Mouse (Mus musculus) right cerebral cortex, postnatal 25 days (tissue): ENCODE data around the gene Ttyh1.
A peak's percentile ranks its signal among the peaks of the same experiment; 100 is the strongest.

Experiments
- DNase-seq: peaks from one replicate; pipeline ENCODE4 v3.0.0; 2022

The Ttyh1 gene

GRCm38 (mm10) chr7:4119344-4119902, at the start of gene Ttyh1:
Ttyh1 (plus strand) TSS chr7:4119408.
- DNase-seq = peak; percentile 81

- no peak for DNase-seq
These were observed 48.1 kb upstream of the Ttyh1 start for GRCm38 (mm10) chr7:4071066-4071465.

GRCm38 (mm10) chr7:4073144-4073543, 46.1 kb upstream of the Ttyh1 start:
- no peak for DNase-seq

- DNase-seq = no peak
These were observed 39.7 kb upstream of the Ttyh1 start for GRCm38 (mm10) chr7:4079511-4079910.

GRCm38 (mm10) chr7:4080552-4080951, 38.7 kb upstream of the Ttyh1 start:
- no peak for DNase-seq

GRCm38 (mm10) chr7:4081706-4082105, 37.5 kb upstream of the Ttyh1 start:
- DNase-seq = no peak

GRCm38 (mm10) chr7:4082804-4083203, 36.4 kb upstream of the Ttyh1 start:
- no peak for DNase-seq

GRCm38 (mm10) chr7:4084161-4084560, 35.0 kb upstream of the Ttyh1 start:
- DNase-seq = no peak

GRCm38 (mm10) chr7:4085562-4085961, 33.6 kb upstream of the Ttyh1 start:
- no peak for DNase-seq

- peak; percentile 54 for DNase-seq
These were observed 31.8 kb upstream of the Ttyh1 start for GRCm38 (mm10) chr7:4087238-4087895.

GRCm38 (mm10) chr7:4087896-4088480, 31.2 kb upstream of the Ttyh1 start:
- DNase-seq = peak; percentile 36

GRCm38 (mm10) chr7:4088679-4089078, 30.5 kb upstream of the Ttyh1 start:
- no peak for DNase-seq

- DNase-seq = no peak
These were observed 28.0 kb upstream of the Ttyh1 start for GRCm38 (mm10) chr7:4091170-4091569.

GRCm38 (mm10) chr7:4098301-4098700, 20.9 kb upstream of the Ttyh1 start:
- DNase-seq = no peak

GRCm38 (mm10) chr7:4098832-4099231, 20.4 kb upstream of the Ttyh1 start:
- no peak for DNase-seq

GRCm38 (mm10) chr7:4101144-4101543, 18.1 kb upstream of the Ttyh1 start:
- no peak for DNase-seq

GRCm38 (mm10) chr7:4103411-4103810, 15.8 kb upstream of the Ttyh1 start:
- DNase-seq = no peak

GRCm38 (mm10) chr7:4111766-4112165, 7.4 kb upstream of the Ttyh1 start:
- no peak for DNase-seq

GRCm38 (mm10) chr7:4117050-4117814, 2.0 kb upstream of the Ttyh1 start:
- peak; percentile 53 for DNase-seq

- peak; percentile 64 for DNase-seq
These were observed 1.0 kb downstream of the Ttyh1 start for GRCm38 (mm10) chr7:4119976-4120921.

- peak; percentile 54 for DNase-seq
These were observed 3.0 kb downstream of the Ttyh1 start for GRCm38 (mm10) chr7:4122076-4122768.

- DNase-seq = no peak
These were observed 3.6 kb downstream of the Ttyh1 start for GRCm38 (mm10) chr7:4122783-4123182.
